Mouse (Mus musculus) midbrain, embryonic 11.5 days (tissue): Measurements from ENCODE around the gene Piwil4. TPM values are rescaled to one million over a fixed set of nuclear protein-coding genes. Genes with fewer than 3 reads are reported as not detected.
"Not testable (repeated sequence)": the region's sequence is repeated elsewhere in the genome, so short reads cannot be mapped to it uniquely, and the experiment has no call there.

Source experiments
- ATAC-seq: fragments of 200-750 bp; cut with Nextera tagmentation; 2 replicates; pipeline ENCODE4 v1.8.0; 2017; ENCODE audit warnings: moderate TSS enrichment, moderate library complexity; ENCODE audit not compliant: low FRiP score
- DNase-seq: peaks from one replicate; pipeline ENCODE4 v3.0.0; 2015; ENCODE audit warnings: low spot score; ENCODE audit errors: missing footprints
- H3K27ac ChIP-seq: fragments of 300-500 bp; sonication (generic); 2 replicates; pipeline ENCODE4 v1.5.1; 2014; ENCODE audit warnings: low read depth, low read length
- H3K27me3 ChIP-seq: fragments of 300-500 bp; sonication (generic); 2 replicates; pipeline ENCODE4 v1.6.1; 2014; ENCODE audit warnings: mild to moderate bottlenecking, low read length, moderate library complexity, mixed read lengths; ENCODE audit not compliant: control insufficient read depth, insufficient read depth
- H3K36me3 ChIP-seq: fragments of 300-500 bp; sonication (generic); 2 replicates; pipeline ENCODE4 v1.6.1; 2014; ENCODE audit warnings: mild to moderate bottlenecking, low read length, moderate library complexity, mixed read lengths; ENCODE audit not compliant: control insufficient read depth, insufficient read depth
- H3K4me1 ChIP-seq: fragments of 300-500 bp; sonication (generic); 2 replicates; pipeline ENCODE4 v1.6.1; 2014; ENCODE audit warnings: low read length; ENCODE audit not compliant: control insufficient read depth, insufficient read depth
- H3K4me2 ChIP-seq: fragments of 300-500 bp; sonication (generic); 2 replicates; pipeline ENCODE4 v1.6.1; 2014; ENCODE audit warnings: mild to moderate bottlenecking, moderate library complexity
- H3K4me3 ChIP-seq: fragments of 300-500 bp; sonication (generic); 2 replicates; pipeline ENCODE4 v1.5.1; 2014; ENCODE audit warnings: low read depth, low read length
- H3K9ac ChIP-seq: fragments of 300-500 bp; sonication (generic); 2 replicates; pipeline ENCODE4 v1.6.1; 2014; ENCODE audit warnings: low read length
- H3K9me3 ChIP-seq: fragments of 300-500 bp; sonication (generic); 2 replicates; pipeline ENCODE4 v1.6.1; 2016; ENCODE audit warnings: low read length; ENCODE audit not compliant: control insufficient read depth
- WGBS: fragments of 180-500 bp; shearing (Covaris S2); extraction: QIAGEN DNeasy Blood & Tissue Kit; methylation state at CpG from one replicate; pipeline ENCODE4 v1.1.7; 2014; 5-methylcytosine and 5-hydroxymethylcytosine counted together
- polyA plus RNA-seq: library from polyadenylated mRNA; unstranded; fragments of >200 nt; fragmentation: Nextera tagmentation; extraction: Ambion mirVana; gene quantifications from 2 replicates; pipeline ENCODE4 v1.2.1, GENCODE M21; 2014

Piwil4 gene
- polyA plus RNA-seq, 1 experiment from 2014 or later, result 0.08 TPM

DNA sequence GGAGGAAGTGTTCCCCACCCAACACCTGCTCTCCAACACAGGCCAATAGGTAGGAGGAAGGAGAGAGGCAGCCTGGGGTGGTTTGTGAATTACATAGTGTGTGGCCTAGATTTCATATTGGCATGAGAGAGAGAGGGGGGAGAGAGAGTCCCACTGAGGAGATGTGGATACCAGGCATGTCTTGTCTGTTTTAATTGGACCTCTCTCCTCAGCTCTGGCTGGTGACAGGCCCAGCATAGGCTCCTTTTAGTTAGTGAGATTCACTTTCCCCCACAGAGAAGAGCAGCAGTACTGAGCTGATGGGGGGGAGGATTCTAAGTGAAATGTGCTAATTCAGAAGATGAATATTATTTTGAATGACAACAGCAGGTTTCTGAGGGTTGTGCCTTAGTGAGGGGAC is 57.8 kb downstream of the Piwil4 start:
- ATAC-seq, result no peak
- Histone ChIP-seq H3K9me3 (no peaks in the 10 kb centered on the region), H3K27me3 (no peaks in the 10 kb centered on the region), H3K4me3 (no peak overlapping the region), H3K36me3 (no peaks in the 10 kb centered on the region), H3K4me1 (no peaks in the 10 kb centered on the region), H3K4me2 (no peak overlapping the region), H3K27ac (no peak overlapping the region), H3K9ac (no peak overlapping the region)
- DNase-seq, result no peak

- Histone ChIP-seq H3K9ac (no peak overlapping the region), H3K9me3 (no peaks in the 10 kb centered on the region)
- WGBS, result 42% methylated on average over 2 of the region's 2 CpGs
These were observed 59.9 kb downstream of the Piwil4 start for GRCm38 (mm10) chr9:14680584-14680983.

GRCm38 (mm10) chr9:14675707-14676691 is 64.5 kb downstream of the Piwil4 start:
- H3K4me2 ChIP-seq, result no peak overlapping the region

More at GRCm38 (mm10) chr9:14680584-14680983, 59.9 kb downstream of the Piwil4 start:
- ATAC-seq, result no peak
- no peak overlapping the region for H3K4me3 ChIP-seq
- H3K27me3 ChIP-seq, result no peaks in the 10 kb centered on the region; the same call in 1 of the 2 replicates
- H3K27ac ChIP-seq, result no peak overlapping the region
- no peaks in the 10 kb centered on the region for H3K4me1 ChIP-seq
- no peaks in the 10 kb centered on the region for H3K36me3 ChIP-seq
- DNase-seq, result no peak
- H3K4me2 ChIP-seq, result no peak overlapping the region

GRCm38 (mm10) chr9:14674506-14674905 is 66.0 kb downstream of the Piwil4 start:
- H3K9me3 ChIP-seq, result no peaks in the 10 kb centered on the region
- WGBS, result 91% methylated on average over 8 of the region's 8 CpGs
- no peak overlapping the region for H3K9ac ChIP-seq
- no peaks in the 10 kb centered on the region; the same call in 1 of the 2 replicates for H3K27me3 ChIP-seq
- ATAC-seq (no peak), DNase-seq (no peak)
- H3K4me2 ChIP-seq, result no peak overlapping the region
- no peak overlapping the region for H3K27ac ChIP-seq
- no peaks in the 10 kb centered on the region for H3K4me1 ChIP-seq
- no peak overlapping the region for H3K4me3 ChIP-seq
- no peaks in the 10 kb centered on the region for H3K36me3 ChIP-seq

More at GRCm38 (mm10) chr9:14675707-14676691, 64.5 kb downstream of the Piwil4 start:
- H3K27ac ChIP-seq, result no peak overlapping the region
- no peak for ATAC-seq
- no peaks in the 10 kb centered on the region for H3K9me3 ChIP-seq
- H3K27me3 ChIP-seq, result no peaks in the 10 kb centered on the region; the same call in 1 of the 2 replicates
- 64% methylated on average over 9 of the region's 9 CpGs for WGBS
- no peak overlapping the region for H3K9ac ChIP-seq
- H3K4me3 ChIP-seq, result no peak overlapping the region
- DNase-seq, result no peak
- no peaks in the 10 kb centered on the region for H3K4me1 ChIP-seq
- no peaks in the 10 kb centered on the region for H3K36me3 ChIP-seq

- DNase-seq (no peak), ATAC-seq (no peak)
- no peak overlapping the region for H3K9ac ChIP-seq
- H3K9me3 ChIP-seq, result no peaks in the 10 kb centered on the region
- H3K4me3 ChIP-seq, result no peak overlapping the region
- H3K4me2 ChIP-seq, result no peak overlapping the region
- H3K27ac ChIP-seq, result no peak overlapping the region
- WGBS, result 75% methylated on average over 4 of the region's 4 CpGs
- no peaks in the 10 kb centered on the region; the same call in 1 of the 2 replicates for H3K27me3 ChIP-seq
- no peaks in the 10 kb centered on the region for H3K36me3 ChIP-seq
- H3K4me1 ChIP-seq, result no peaks in the 10 kb centered on the region
These were observed 67.4 kb downstream of the Piwil4 start for GRCm38 (mm10) chr9:14673109-14673508.

GRCm38 (mm10) chr9:14671965-14672364 is 68.6 kb downstream of the Piwil4 start:
- H3K4me2 ChIP-seq, H3K36me3 ChIP-seq, DNase-seq, H3K4me3 ChIP-seq, H3K27ac ChIP-seq, H3K27me3 ChIP-seq, H3K4me1 ChIP-seq, ATAC-seq, H3K9ac ChIP-seq, H3K9me3 ChIP-seq: not testable (repeated sequence)
- 42% methylated on average over 5 of the region's 5 CpGs for WGBS

- Histone ChIP-seq H3K27me3 (no peaks in the 10 kb centered on the region), H3K27ac (no peak overlapping the region), H3K36me3 (no peaks in the 10 kb centered on the region), H3K4me3 (no peak overlapping the region), H3K9me3 (no peaks in the 10 kb centered on the region), H3K9ac (no peak overlapping the region), H3K4me2 (no peak overlapping the region), H3K4me1 (no peaks in the 10 kb centered on the region)
- 81% methylated on average over 3 of the region's 3 CpGs for WGBS
- no peak for ATAC-seq
- no peak for DNase-seq
These were observed 72.2 kb downstream of the Piwil4 start for GRCm38 (mm10) chr9:14668382-14668781.

DNA sequence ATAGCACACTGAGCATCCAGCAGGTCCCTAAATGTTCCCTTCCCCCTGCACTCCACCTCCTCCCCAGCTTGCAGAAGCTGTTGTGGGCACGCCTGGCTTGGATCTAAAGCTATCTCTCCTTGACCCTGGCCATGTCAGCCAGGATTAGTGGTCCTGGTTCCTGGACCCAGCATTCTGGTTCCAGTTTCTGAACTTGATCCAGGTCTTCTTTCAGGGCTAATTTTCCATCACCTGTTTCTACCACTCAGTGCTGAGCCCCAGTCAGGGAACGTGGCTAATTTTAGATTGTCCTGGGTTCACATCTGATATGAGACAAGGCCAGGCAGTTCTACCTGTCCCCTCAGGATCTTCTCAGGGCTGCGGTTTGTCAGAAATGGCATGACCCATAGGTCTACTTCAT is 74.5 kb downstream of the Piwil4 start:
- no peaks in the 10 kb centered on the region for H3K36me3 ChIP-seq
- no peaks in the 10 kb centered on the region for H3K27me3 ChIP-seq
- no peak overlapping the region for H3K4me3 ChIP-seq
- no peak for ATAC-seq
- DNase-seq, result no peak
- H3K9ac ChIP-seq, result no peak overlapping the region
- H3K27ac ChIP-seq, result no peak overlapping the region
- WGBS, result 93% methylated on average over 3 of the region's 3 CpGs
- H3K4me2 ChIP-seq, result no peak overlapping the region
- H3K4me1 ChIP-seq, result no peaks in the 10 kb centered on the region
- H3K9me3 ChIP-seq, result no peaks in the 10 kb centered on the region

GRCm38 (mm10) chr9:14663591-14663990 is 76.9 kb downstream of the Piwil4 start:
- DNase-seq (no peak), ATAC-seq (no peak)
- WGBS, result 93% methylated on average over 2 of the region's 2 CpGs
- no peaks in the 10 kb centered on the region for H3K36me3 ChIP-seq
- no peaks in the 10 kb centered on the region for H3K4me1 ChIP-seq
- H3K9ac ChIP-seq, result no peak overlapping the region
- no peak overlapping the region for H3K4me2 ChIP-seq
- H3K9me3 ChIP-seq, result no peaks in the 10 kb centered on the region
- H3K27me3 ChIP-seq, result no peaks in the 10 kb centered on the region
- no peak overlapping the region for H3K27ac ChIP-seq
- no peak overlapping the region for H3K4me3 ChIP-seq
